In genomic region chr4:126159455-126159854, GRCm38 (mm10) we compare ENCODE assay signal across 26 mouse cellular contexts. TPM values are rescaled to one million over a fixed set of nuclear protein-coding genes. Genes with fewer than 3 reads are reported as not detected.
A peak's percentile ranks its signal among the peaks of the same experiment; 100 is the strongest.
DNase-seq lines count a peak whose midpoint lies in the region; ATAC-seq lines count a peak whose summit lies in the region.
"Had no signal": no experiment of that assay in that cellular context is flagged by ENCODE, and none has a peak within 500 bp of the region (broad histone marks: within the 10 kb centered on the region; RNA-seq: fewer than 3 reads in every experiment).

No protein-coding gene starts in this region.

- ATAC-seq in forebrain, embryonic 11.5 days (replicated peaks; ENCODE audit: low FRiP score): no peak
- ATAC-seq: CD4-positive, CD25-positive, alpha-beta regulatory T cell, adult 4 months; intestine, postnatal 0 days; midbrain, embryonic 15.5 days had no signal

- H3K9ac ChIP-seq in forebrain, embryonic 11.5 days (ENCODE audit: low read length): no peak overlapping the region
- H3K9ac ChIP-seq: embryonic facial prominence, embryonic 12.5 days; kidney, embryonic 15.5 days; liver, embryonic 15.5 days; midbrain, embryonic 15.5 days; neural tube, embryonic 13.5 days; stomach, embryonic 15.5 days had no signal

- no peak overlapping the region for H3K27ac ChIP-seq in forebrain, embryonic 11.5 days (ENCODE audit: low read depth, low read length)
- H3K27ac ChIP-seq in forebrain, embryonic 10.5 days: no peak overlapping the region
- H3K27ac ChIP-seq: embryonic facial prominence, embryonic 12.5 days; kidney, embryonic 15.5 days; limb, embryonic 10.5 days; liver, embryonic 15.5 days; macrophage; midbrain, embryonic 15.5 days; neural tube, embryonic 13.5 days; stomach, embryonic 15.5 days had no signal

- H3K9me3 ChIP-seq in forebrain, embryonic 11.5 days (ENCODE audit: control insufficient read depth, low read length): no peaks in the 10 kb centered on the region
- no peaks in the 10 kb centered on the region; the same call in 1 of the 2 replicates for H3K9me3 ChIP-seq in forebrain, embryonic 10.5 days
- H3K9me3 ChIP-seq: embryonic facial prominence, embryonic 12.5 days; kidney, embryonic 15.5 days; limb, embryonic 10.5 days; liver, embryonic 15.5 days; midbrain, embryonic 15.5 days; neural tube, embryonic 13.5 days; stomach, embryonic 15.5 days had no signal

- no peaks in the 10 kb centered on the region for H3K36me3 ChIP-seq in forebrain, embryonic 11.5 days (ENCODE audit: control insufficient read depth, insufficient read depth, low read length)
- H3K36me3 ChIP-seq in forebrain, embryonic 10.5 days (replicated peaks): peaks cover 11% of the 10 kb centered on the region
- H3K36me3 ChIP-seq: embryonic facial prominence, embryonic 12.5 days; kidney, embryonic 15.5 days; midbrain, embryonic 15.5 days; neural tube, embryonic 13.5 days; stomach, embryonic 15.5 days had no signal

- no peaks in the 10 kb centered on the region for H3K27me3 ChIP-seq in forebrain, embryonic 11.5 days (ENCODE audit: control insufficient read depth, insufficient read depth, low read length)
- no peaks in the 10 kb centered on the region for H3K27me3 ChIP-seq in forebrain, embryonic 10.5 days (ENCODE audit: poor library complexity, severe bottlenecking)
- H3K27me3 ChIP-seq: embryonic facial prominence, embryonic 12.5 days; kidney, embryonic 15.5 days; liver, embryonic 15.5 days; midbrain, embryonic 15.5 days; stomach, embryonic 15.5 days had no signal

- peaks cover 7% of the 10 kb centered on the region; the same call in 1 of the 2 replicates for H3K4me1 ChIP-seq in forebrain, embryonic 11.5 days (replicated peaks; ENCODE audit: control insufficient read depth, insufficient read depth, low read length)
- H3K4me1 ChIP-seq in forebrain, embryonic 10.5 days: peaks cover 40% of the 10 kb centered on the region

- DNase-seq in forebrain, embryonic 11.5 days (ENCODE audit: low spot score): peak; percentile 45
- no peak for DNase-seq in forebrain, embryonic 10.5 days (ENCODE audit: extremely low spot score, low spot score)
- peak; percentile 50 for DNase-seq in kidney, postnatal 10 days
- DNase-seq in kidney, adult 9 months: no peak
- peak; percentile 69 for DNase-seq in lung, postnatal 10 days
- DNase-seq in lung, postnatal 36 days: no peak
- peak; percentile 65 for DNase-seq in brain, adult 2 months (ENCODE audit: low read depth, low spot score)
- no peak for DNase-seq in gastrocnemius, adult 18-20 months (ENCODE audit: low spot score)
- DNase-seq: adrenal gland, postnatal 25 days; cerebellum, adult 11 months; cerebellum, postnatal 14 days; kidney, postnatal 4 days; liver had no signal

- H3K4me2 ChIP-seq in forebrain, embryonic 11.5 days (ENCODE audit: low read depth, low read length, severe bottlenecking): no peak overlapping the region
- H3K4me2 ChIP-seq: embryonic facial prominence, embryonic 12.5 days; heart, embryonic 11.5 days; kidney, embryonic 15.5 days; liver, embryonic 15.5 days; midbrain, embryonic 15.5 days; neural tube, embryonic 13.5 days; stomach, embryonic 15.5 days had no signal

- 81% methylated on average over 8 of the region's 8 CpGs for WGBS in forebrain, embryonic 11.5 days
- WGBS in forebrain, embryonic 10.5 days: 81% methylated on average over 8 of the region's 8 CpGs

- H3K4me3 ChIP-seq in forebrain, embryonic 11.5 days (ENCODE audit: low read depth, low read length): no peak overlapping the region
- H3K4me3 ChIP-seq in forebrain, embryonic 10.5 days: no peak overlapping the region
- H3K4me3 ChIP-seq: embryonic facial prominence, embryonic 12.5 days; erythroblast, embryonic 14.5 days; kidney, embryonic 15.5 days; limb, embryonic 10.5 days; liver, embryonic 15.5 days; midbrain, embryonic 15.5 days; myocyte; neural tube, embryonic 13.5 days; stomach, embryonic 15.5 days had no signal

RNA-seq across cellular contexts. Expression of gene Sh3d21, which starts 3.8 kb away (rescaled TPM):
- polyA plus RNA-seq in forebrain, embryonic 11.5 days (2014; fragmentation: Nextera tagmentation; extraction: Ambion mirVana): 1.6 TPM in 2 replicates
- 1.5 and 1.6 TPM in 2 replicates for polyA plus RNA-seq in forebrain, embryonic 10.5 days (2016; fragmentation: Nextera tagmentation; extraction: Ambion mirVana)
- under 1 TPM; 0.62 to 0.83 TPM for total RNA-seq in gastrocnemius, adult 18-20 months (2021)

RNA-seq across cellular contexts. Expression of gene Eva1b, which starts 11.9 kb away (rescaled TPM):
- polyA plus RNA-seq in forebrain, embryonic 11.5 days (2014; fragmentation: Nextera tagmentation; extraction: Ambion mirVana): 18.6 and 19.0 TPM in 2 replicates
- polyA plus RNA-seq in forebrain, embryonic 10.5 days (2016; fragmentation: Nextera tagmentation; extraction: Ambion mirVana): 19.1 and 20.7 TPM in 2 replicates
- 1 to 10 TPM; 2.1 to 3.3 TPM for total RNA-seq in gastrocnemius, adult 18-20 months (2021)

RNA-seq across cellular contexts. Expression of gene Thrap3, which starts 43.1 kb away (rescaled TPM):
- 251 and 263 TPM in 2 replicates for polyA plus RNA-seq in forebrain, embryonic 11.5 days (2014; fragmentation: Nextera tagmentation; extraction: Ambion mirVana)
- 251 and 256 TPM in 2 replicates for polyA plus RNA-seq in forebrain, embryonic 10.5 days (2016; fragmentation: Nextera tagmentation; extraction: Ambion mirVana)
- total RNA-seq in gastrocnemius, adult 18-20 months (2021): 100 to 1,000 TPM in 1 of 2 experiments, 10 to 100 TPM in 1; 94.1 to 101 TPM

RNA-seq across cellular contexts. Expression of gene Stk40, which starts 55.7 kb away (rescaled TPM):
- polyA plus RNA-seq in forebrain, embryonic 11.5 days (2014; fragmentation: Nextera tagmentation; extraction: Ambion mirVana): 37.4 and 37.5 TPM in 2 replicates
- 43.7 and 45.5 TPM in 2 replicates for polyA plus RNA-seq in forebrain, embryonic 10.5 days (2016; fragmentation: Nextera tagmentation; extraction: Ambion mirVana)
- total RNA-seq in gastrocnemius, adult 18-20 months (2021): 100 to 1,000 TPM; 113 to 127 TPM

Comparison
In these comparisons a context has a peak if more than half of its experiments do, and no peak if none do; other contexts are left out.
1. DNase-seq: peak in forebrain, embryonic 11.5 days (single experiment), kidney, postnatal 10 days (single experiment), lung, postnatal 10 days (single experiment) and brain, adult 2 months (single experiment); none in forebrain, embryonic 10.5 days (single experiment), kidney, adult 9 months (single experiment), lung, postnatal 36 days (single experiment) and gastrocnemius, adult 18-20 months (single experiment).